Mouse (Mus musculus) gastrocnemius, postnatal 14 days (tissue): ENCODE results near the gene Rsu1. TPM values are rescaled to one million over a fixed set of nuclear protein-coding genes. Genes with fewer than 3 reads are reported as not detected.

Source experiments
- DNase-seq: peaks from one replicate; pipeline ENCODE4 v3.0.0; 2021; ENCODE audit warnings: mixed read lengths
- intact Hi-C: fragments of 180-260 bp; cut with DNase I; formaldehyde crosslinking; loops from one replicate; pipeline ENCODE4 v1.15.1; 2025; ENCODE audit warnings: low total_unique reads
- total RNA-seq, 2 experiments: library from RNA; stranded (reverse); gene quantifications; 2 replicates each; pipeline ENCODE4 v1.2.3; 2021

Gene Rsu1
- total RNA-seq, 2 experiments from 2014 or later = 49.3 to 53.0 TPM

DNA sequence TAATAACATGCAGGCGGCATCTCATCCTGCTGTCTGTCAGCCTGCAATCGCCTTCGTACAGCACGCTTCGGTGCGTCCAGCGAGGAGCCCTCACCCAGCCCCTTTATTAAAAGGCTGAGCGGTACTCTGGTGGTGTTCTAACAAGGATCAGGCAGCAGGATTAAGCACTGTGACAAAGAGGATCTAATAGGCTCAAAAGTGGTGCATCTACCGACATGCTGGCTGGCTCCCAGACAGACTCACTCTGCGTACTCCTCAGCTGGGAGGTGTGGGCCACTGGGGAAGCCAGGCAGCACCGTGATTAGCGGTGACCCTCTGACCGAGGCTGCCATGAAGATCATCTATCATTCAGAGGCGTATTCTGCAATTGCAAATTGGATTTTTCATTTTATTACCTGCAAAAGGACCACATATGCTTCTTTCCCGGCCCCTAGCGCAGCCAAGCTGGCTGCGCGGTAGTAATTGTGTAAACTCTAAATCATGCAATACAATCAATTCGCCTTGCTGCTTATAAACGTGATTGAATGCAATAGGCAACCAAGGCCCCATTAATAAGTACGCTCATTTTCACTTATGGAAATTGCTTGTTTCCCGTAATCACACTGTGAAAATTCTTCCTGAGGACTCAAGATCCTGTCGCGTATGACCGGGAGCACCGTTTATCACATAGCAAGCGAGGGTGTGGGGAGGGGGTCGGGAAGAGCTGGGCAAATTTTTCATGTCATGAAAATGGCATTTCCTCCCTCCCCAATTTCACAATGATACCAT is 95.5 kb downstream of the Rsu1 start:
- intact Hi-C loops = no loop called here
- no peak for DNase-seq

- DNase-seq = no peak
- intact Hi-C loops = no loop called here
These were observed 96.8 kb downstream of the Rsu1 start for GRCm38 (mm10) chr2:13174461-13174860.

- DNase-seq = no peak
- intact Hi-C loops = no loop called here
These were observed 100.6 kb downstream of the Rsu1 start for GRCm38 (mm10) chr2:13170651-13171050.

DNA sequence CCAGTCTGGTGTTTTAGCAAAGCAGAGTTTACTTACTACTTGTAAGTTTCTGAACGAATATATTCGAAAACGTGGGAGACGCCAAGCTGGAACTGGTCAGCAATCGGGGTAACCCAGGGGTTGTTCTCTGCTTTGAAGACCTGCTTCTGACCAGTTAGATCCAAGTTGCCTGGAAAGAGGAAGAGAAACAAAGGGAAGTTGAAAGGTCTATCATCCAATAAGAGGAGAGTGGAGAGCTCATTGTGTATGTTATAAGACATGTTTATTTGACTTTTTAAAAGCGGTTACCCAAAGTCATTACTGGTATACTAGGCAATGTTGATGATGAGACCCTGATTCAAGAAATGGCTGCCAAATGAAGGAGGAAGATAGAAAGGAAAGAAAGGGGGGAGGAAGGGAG is 101.3 kb downstream of the Rsu1 start:
- intact Hi-C loops = no loop called here

DNA sequence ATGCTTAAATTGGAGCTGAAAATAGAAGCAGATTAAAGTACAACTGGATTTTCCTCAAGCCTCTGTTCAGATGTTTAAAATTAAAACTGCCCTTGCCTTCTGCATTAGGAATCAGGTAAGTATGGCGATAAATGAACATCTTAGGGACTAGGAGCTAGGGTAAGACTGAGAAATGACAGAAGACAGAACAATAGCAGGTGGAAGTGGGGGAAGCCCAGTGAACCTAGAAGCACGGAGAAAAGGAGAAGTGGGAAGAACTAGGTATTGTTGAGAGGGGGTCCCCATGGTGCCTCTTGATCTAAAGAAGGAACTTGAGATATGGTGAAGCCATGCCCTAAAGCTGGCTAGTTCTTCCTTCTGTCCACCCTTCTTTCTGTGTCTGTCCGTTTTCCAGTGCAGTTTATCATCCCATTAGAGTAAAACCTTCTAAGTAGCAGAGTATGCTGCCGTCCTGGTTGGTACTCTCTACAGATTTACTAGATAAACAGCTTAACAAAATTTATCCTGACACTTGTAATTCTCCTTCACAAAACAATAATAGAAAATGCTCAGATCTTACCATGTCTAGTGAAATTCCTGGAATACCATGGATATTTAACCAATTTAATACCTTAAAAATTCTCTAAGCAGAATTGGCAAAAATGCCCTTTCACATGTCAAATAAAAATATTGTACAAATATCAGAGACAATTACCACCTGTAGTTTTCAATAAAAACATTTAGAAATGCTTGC is 101.9 kb downstream of the Rsu1 start:
- DNase-seq = no peak
- intact Hi-C loops = no loop called here

More for the DNA sequence above, 101.3 kb downstream of the Rsu1 start:
- no peak for DNase-seq

- DNase-seq = no peak
- intact Hi-C loops = no loop called here
These were observed 102.5 kb downstream of the Rsu1 start for GRCm38 (mm10) chr2:13168743-13169142.

DNA sequence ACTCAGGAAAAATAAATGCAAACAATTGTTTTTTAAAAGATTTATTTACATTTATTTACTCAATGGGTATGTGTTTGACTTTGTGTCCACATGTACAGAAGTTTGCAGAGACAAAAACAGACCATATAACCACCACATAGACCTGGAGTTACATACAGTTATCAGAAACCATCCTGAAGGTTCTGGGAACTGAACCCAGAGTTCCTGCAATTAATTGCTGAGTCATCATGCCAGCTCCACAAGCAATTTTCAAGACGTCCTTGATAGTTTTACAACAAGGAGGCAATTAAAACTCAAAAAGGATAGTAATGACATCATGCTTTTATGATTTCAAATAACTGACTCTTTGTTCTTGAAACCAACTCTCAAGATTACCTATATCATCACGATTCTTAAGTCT is 109.5 kb downstream of the Rsu1 start:
- no peak for DNase-seq
- intact Hi-C loops = no loop called here

DNA sequence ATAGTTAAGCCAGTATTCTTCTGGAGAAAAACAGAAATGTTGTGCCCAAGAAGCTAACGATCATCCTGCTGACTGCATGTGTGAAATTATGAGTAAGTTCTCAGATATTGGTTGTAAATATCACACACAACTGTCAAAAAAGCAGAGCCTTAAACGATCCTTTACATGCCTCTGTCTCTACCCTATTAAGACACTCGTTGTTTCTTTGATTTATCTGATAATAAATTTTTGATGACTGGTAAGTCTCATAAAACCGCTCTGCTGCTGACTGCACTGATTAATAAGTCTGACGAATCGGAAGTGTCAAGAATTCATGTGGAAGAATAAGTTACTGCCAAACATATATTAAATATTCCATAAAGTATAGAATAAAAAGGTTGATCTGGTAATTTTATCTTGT is 126.0 kb downstream of the Rsu1 start:
- DNase-seq = no peak
- intact Hi-C loops = no loop called here

DNA sequence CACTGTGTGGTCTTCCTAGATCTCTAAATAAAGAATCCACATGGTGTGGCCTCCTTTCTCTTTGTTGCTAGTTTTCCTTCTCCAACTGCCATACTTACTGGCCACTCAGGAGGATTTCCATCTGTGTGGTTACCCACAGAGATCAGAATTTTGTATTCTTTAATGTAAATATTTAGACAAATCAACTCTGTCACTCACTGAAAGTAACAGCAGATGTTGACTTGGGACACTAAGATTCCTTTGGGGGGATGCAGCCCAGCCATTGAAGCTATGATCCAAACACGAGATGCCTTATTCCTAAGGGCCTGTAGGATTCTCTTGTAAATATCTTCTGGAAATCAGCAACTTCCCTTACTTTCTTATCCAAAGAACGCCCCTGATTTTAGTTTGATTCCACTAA is 136.3 kb downstream of the Rsu1 start:
- intact Hi-C loops = no loop called here
- no peak for DNase-seq

GRCm38 (mm10) chr2:13132841-13133240 is 138.4 kb downstream of the Rsu1 start:
- intact Hi-C loops = no loop called here
- no peak for DNase-seq

- DNase-seq = no peak
- intact Hi-C loops = no loop called here
These were observed 138.8 kb downstream of the Rsu1 start for GRCm38 (mm10) chr2:13132406-13132805.

DNA sequence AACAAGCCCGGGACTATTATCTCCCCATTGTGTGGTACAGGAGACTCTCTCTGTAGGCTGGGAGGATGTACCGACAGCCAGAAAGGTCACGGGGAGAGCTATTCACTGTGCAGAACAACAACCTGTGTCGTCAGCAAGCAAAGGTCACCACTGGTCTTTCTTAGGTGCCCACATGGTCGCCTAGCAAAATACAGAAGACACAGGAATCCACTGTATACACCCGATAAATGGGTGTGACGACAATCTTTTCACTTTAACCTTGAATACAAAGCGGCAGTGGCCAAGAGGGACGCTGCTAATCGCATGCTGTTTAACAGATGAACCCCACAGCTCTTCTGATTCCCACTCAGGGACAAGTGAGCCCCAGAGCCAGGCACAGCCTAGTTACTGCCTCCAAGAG is 141.4 kb downstream of the Rsu1 start:
- no peak for DNase-seq
- intact Hi-C loops = no loop called here

DNA sequence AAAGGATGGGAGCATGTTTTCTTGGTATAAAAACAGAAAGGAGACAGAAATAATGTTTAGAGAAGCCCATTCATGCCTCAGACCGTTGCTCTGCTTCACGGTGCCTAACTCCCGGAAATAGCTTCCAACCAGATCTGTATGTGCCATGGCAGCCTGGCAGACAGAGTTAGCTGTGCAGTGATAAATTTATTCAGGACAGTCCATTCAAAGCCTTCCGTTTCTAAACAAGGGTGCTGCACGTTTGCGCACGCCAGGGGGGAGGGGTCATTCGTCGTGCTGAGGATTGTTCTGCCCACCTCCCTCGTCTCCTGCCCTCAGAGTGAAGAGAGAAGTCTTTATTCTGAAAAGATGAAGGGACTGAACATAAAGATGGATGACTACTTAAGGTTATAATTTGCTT is 141.9 kb downstream of the Rsu1 start:
- intact Hi-C loops = no loop called here

DNA sequence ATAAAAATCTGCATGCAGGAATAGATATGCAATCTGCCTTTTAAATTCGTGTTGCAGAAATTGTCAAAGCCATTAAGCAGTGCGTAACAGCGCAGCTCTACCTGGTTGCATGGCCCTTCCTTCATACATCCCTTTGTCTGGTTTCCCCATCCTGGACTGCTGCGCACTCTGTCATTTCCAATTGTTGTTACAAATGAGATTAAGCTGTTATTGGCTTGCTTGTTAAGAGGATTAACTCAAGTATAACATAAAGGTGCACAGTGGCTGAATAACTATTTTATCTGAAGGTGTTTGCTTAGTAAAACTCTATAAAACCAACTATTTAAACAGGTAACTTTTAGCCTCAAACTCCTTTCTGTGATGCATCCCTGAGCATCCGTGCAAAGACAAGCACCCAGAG is 150.8 kb downstream of the Rsu1 start:
- no peak for DNase-seq
- intact Hi-C loops = no loop called here

More for the DNA sequence above, 141.9 kb downstream of the Rsu1 start:
- no peak for DNase-seq

GRCm38 (mm10) chr2:13117896-13118295 is 153.3 kb downstream of the Rsu1 start:
- intact Hi-C loops = no loop called here
- DNase-seq = no peak

- no peak for DNase-seq
- intact Hi-C loops = no loop called here
These were observed 164.7 kb downstream of the Rsu1 start for GRCm38 (mm10) chr2:13106531-13106930.

DNA sequence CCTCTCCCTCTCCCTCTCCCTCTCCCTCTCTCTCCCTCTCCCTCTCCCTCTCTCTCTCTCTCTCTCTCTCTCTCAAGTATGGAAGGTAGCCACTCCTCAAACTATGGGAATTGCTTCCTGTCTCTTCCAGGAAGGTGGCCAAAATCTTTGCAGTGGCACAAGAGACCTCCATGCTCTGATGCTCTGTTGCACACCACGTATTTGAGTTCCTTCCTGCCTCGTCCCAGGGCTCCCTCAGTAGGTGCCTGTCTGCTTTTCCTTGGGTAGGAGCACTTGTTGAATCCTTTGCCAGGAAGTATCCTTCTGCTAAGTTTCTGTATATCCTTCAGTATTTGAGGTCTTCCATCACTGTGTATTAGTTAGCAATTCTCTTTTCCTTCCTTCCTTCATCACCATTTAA is 166.8 kb downstream of the Rsu1 start:
- intact Hi-C loops = no loop called here
- no peak for DNase-seq

DNA sequence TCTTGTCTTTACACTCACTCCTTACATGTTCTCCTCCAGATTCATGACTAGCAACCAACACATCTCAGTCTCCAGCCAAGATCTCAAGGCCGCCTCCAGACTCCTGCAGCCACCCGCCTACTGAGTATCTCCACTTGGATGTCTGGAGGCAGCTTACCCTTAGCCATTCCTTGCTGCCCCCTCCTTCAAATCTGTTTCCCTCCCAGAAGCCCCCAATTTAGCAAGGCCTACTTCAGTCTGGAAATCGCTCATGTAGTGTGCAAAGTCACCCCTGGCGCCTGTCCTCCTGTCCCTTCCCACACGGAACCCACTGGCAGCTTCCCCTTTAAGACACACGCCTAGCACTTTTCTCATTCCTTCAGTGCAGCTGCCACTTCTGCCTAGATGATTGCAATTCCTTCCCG is 167.4 kb downstream of the Rsu1 start:
- no peak for DNase-seq
- intact Hi-C loops = no loop called here

DNA sequence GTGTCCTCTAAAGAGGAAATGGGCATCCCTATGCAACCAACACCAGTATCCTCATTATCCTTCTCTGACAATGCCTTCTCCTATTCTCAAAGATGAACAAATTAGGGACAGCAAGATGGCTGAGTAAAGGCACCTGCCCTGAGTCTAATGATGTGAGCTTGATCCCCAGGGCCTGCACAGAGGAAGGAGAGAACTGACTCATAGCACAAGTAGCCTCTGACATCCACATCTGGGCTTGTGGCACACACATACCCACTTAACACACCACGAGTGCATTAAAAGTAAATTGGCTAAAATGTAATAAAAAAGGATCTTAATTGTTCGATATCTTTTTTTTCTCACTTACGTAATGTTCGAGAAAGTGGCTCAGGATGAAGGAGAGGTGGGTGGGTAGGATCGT is 177.2 kb downstream of the Rsu1 start:
- no peak for DNase-seq
- intact Hi-C loops = no loop called here

DNA sequence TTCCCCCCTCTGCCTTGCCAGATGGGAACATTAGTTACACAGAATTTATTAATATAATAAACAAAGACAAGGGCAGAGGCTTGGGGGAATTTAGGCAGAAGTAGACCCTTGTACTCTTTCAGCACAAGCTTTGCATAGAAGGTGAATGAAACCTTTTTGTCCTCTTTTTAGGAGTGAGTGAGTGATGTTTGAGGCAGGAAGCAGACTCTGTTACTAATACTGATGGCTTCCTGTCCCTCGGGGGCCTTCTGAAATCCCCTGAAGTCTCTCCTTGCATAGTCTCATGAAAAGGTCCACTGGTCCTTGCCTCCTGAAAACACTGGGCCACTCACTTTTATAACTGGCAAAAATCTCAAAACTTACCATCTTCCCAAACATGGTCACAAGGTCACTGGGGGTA is 177.6 kb downstream of the Rsu1 start:
- DNase-seq = no peak
- intact Hi-C loops = no loop called here

DNA sequence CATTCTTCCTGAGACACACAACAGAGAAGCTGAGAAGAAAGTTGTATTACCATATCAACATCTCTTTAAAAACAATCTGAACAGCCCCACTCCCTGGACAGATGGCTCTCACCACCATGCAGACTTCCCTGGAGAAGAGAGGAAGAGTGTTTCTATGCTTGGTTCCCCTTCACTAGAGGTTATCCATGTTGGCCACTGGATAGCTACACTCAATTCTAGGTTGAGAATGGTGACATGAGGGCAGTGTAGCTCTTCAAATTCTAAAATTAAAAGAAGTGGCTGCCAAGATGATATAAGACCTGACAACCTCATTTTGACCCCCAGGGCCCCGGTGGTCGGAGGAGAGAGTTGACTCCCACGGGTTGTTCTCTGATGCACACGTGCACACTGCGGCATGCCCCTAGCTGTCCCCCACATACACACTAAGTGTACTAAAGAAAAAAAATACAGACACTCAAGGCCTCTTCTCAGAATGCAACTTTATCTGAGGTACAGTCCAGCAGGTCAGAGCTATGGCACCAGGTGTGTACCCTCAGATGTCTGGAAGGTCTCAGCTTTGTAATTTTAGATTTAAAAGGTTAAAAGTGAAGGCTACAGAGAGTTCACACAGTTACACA is 179.7 kb downstream of the Rsu1 start:
- intact Hi-C loops = no loop called here
- no peak for DNase-seq
